Mouse (Mus musculus) liver, embryonic 14.5 days (tissue): Measurements from ENCODE around the gene Gm13285.
"Not testable (repeated sequence)": the region's sequence is repeated elsewhere in the genome, so short reads cannot be mapped to it uniquely, and the experiment has no call there.

Experiments used
- CTCF ChIP-seq: IDR thresholded peaks from 2 replicates; pipeline ENCODE4 v1.5.1; 2016; ENCODE audit warnings: antibody characterized with exemption, low read depth, control low read depth
- EP300 ChIP-seq: IDR thresholded peaks from 2 replicates; pipeline ENCODE4 v1.6.1; 2016; ENCODE audit warnings: antibody characterized with exemption, low read depth

DNA sequence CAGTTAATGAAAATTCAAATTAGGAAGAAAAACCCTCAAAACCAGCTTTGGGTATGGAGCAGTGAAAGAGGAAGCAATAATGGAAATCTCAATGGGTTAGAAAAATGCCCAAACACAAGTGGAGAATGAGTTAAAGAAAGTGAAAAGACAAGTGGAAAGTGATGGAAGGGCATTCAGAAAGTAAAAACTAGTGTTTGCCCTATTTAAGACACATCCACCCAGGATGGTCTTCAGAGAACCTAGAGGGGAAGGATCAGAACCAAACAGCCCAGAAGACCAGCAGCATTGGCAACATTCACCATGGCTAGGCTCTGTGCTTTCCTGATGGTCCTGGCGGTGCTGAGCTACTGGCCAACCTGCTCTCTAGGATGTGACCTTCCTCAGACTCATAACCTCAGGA is 35.8 kb downstream of the Gm13285 start, which contains the start of gene Ifna5:
- not testable (repeated sequence) for TF ChIP-seq EP300, CTCF
